Mouse (Mus musculus) thymus, postnatal 25 days (tissue): ENCODE results near the gene G430095P16Rik.

ENCODE experiments used
- DNase-seq: peaks from one replicate; pipeline ENCODE4 v3.0.0; 2022

G430095P16Rik gene

GRCm38 (mm10) chr8:84743517-84744420 lies 21.0 kb downstream of the G430095P16Rik start:
- no peak for DNase-seq

- peak; percentile 43 for DNase-seq
These were observed 22.5 kb downstream of the G430095P16Rik start for GRCm38 (mm10) chr8:84745032-84745925.

- no peak for DNase-seq
These were observed 26.7 kb downstream of the G430095P16Rik start for GRCm38 (mm10) chr8:84749519-84749918.

- no peak for DNase-seq
These were observed 30.2 kb downstream of the G430095P16Rik start for GRCm38 (mm10) chr8:84752734-84753582.

- DNase-seq = no peak
These were observed 34.7 kb downstream of the G430095P16Rik start for GRCm38 (mm10) chr8:84757501-84757900.

- DNase-seq = no peak
These were observed 35.5 kb downstream of the G430095P16Rik start for GRCm38 (mm10) chr8:84758308-84758707.

- DNase-seq = peak; percentile 26
These were observed 36.3 kb downstream of the G430095P16Rik start for GRCm38 (mm10) chr8:84759126-84759525.

GRCm38 (mm10) chr8:84759718-84760117 lies 36.9 kb downstream of the G430095P16Rik start:
- DNase-seq = no peak

- no peak for DNase-seq
These were observed 37.6 kb downstream of the G430095P16Rik start for GRCm38 (mm10) chr8:84760405-84760805.

- DNase-seq = no peak
These were observed 38.1 kb downstream of the G430095P16Rik start for GRCm38 (mm10) chr8:84760901-84761300.

- no peak for DNase-seq
These were observed 41.3 kb downstream of the G430095P16Rik start for GRCm38 (mm10) chr8:84764100-84764499.

GRCm38 (mm10) chr8:84764870-84765495 lies 42.2 kb downstream of the G430095P16Rik start:
- no peak for DNase-seq

GRCm38 (mm10) chr8:84765629-84766028 lies 42.8 kb downstream of the G430095P16Rik start:
- DNase-seq = no peak

- no peak for DNase-seq
These were observed 43.6 kb downstream of the G430095P16Rik start for GRCm38 (mm10) chr8:84766422-84766821.

GRCm38 (mm10) chr8:84767221-84767620 lies 44.4 kb downstream of the G430095P16Rik start:
- DNase-seq = no peak

GRCm38 (mm10) chr8:84768343-84769095 lies 45.7 kb downstream of the G430095P16Rik start:
- DNase-seq = no peak

GRCm38 (mm10) chr8:84769324-84769723 lies 46.5 kb downstream of the G430095P16Rik start:
- no peak for DNase-seq

- no peak for DNase-seq
These were observed 47.5 kb downstream of the G430095P16Rik start for GRCm38 (mm10) chr8:84770100-84770953.

GRCm38 (mm10) chr8:84771000-84771687 lies 48.3 kb downstream of the G430095P16Rik start:
- no peak for DNase-seq

- no peak for DNase-seq
These were observed 49.2 kb downstream of the G430095P16Rik start for GRCm38 (mm10) chr8:84771941-84772378.
